Mouse (Mus musculus): ENCODE data around the gene Scgb1b11.
"Not testable (repeated sequence)": the region's sequence is repeated elsewhere in the genome, so short reads cannot be mapped to it uniquely, and the experiment has no call there.

The Scgb1b11 gene

GRCm38 (mm10) chr7:32222540-32222939 lies at the start of gene Scgb1b11:
Gene Scgb1b11, plus strand, starts transcription at chr7:32222840.
- DNase-seq: not testable (repeated sequence)

- not testable (repeated sequence) for DNase-seq
These were observed 11.6 kb upstream of the Scgb1b11 start, which contains the start of gene Scgb2b11 for GRCm38 (mm10) chr7:32211045-32211444. Gene Scgb2b11, minus strand, starts transcription at chr7:32211145.
